Mouse (Mus musculus): Measurements from ENCODE around the gene Id4. TPM values are rescaled to one million over a fixed set of nuclear protein-coding genes. Genes with fewer than 3 reads are reported as not detected.
A peak's percentile ranks its signal among the peaks of the same experiment; 100 is the strongest.

The Id4 gene
- 83.4 and 133 TPM in 2 replicates for polyA plus RNA-seq (2015; fragmentation: Nextera tagmentation; extraction: Ambion mirVana)

GRCm38 (mm10) chr13:48260690-48261278, at the start of gene Id4:
Gene Id4 (plus strand): TSS chr13:48261228.
- Histone ChIP-seq H3K27ac (peak within 1 kb of the TSS; percentile 98), H3K27me3 (no peaks in the 10 kb centered on the region), H3K9me3 (replicated peaks) (no peaks in the 10 kb centered on the region), H3K4me1 (peaks cover 35% of the 10 kb centered on the region), H3K4me3 (peak within 1 kb of the TSS; percentile 96), H3K4me2 (peak within 1 kb of the TSS; percentile 75), H3K9ac (peak within 1 kb of the TSS; percentile 100), H3K36me3 (ENCODE audit: poor library complexity, severe bottlenecking) (no peaks in the 10 kb centered on the region)
- 1% methylated on average over 51 of the region's 52 CpGs for WGBS
- peak; percentile 97 for ATAC-seq

GRCm38 (mm10) chr13:48227136-48227535, 33.9 kb upstream of the Id4 start:
- WGBS, result 33% methylated on average over 8 of the region's 8 CpGs
- peak overlapping the region; percentile 51 for H3K4me2 ChIP-seq
- H3K4me3 ChIP-seq, result peak overlapping the region; percentile 44; the same call in 1 of the 2 replicates

GRCm38 (mm10) chr13:48227712-48228111, 33.3 kb upstream of the Id4 start:
- under 1% methylated on average over 30 of the region's 38 CpGs for WGBS
- H3K4me3 ChIP-seq, result peak overlapping the region; percentile 44
- H3K9me3 ChIP-seq (replicated peaks), result no peaks in the 10 kb centered on the region
- peak overlapping the region; percentile 67 for H3K4me2 ChIP-seq
- H3K4me1 ChIP-seq, result peaks cover 33% of the 10 kb centered on the region
- no peaks in the 10 kb centered on the region for H3K27me3 ChIP-seq
- H3K36me3 ChIP-seq (ENCODE audit: poor library complexity, severe bottlenecking), result no peaks in the 10 kb centered on the region
- H3K9ac ChIP-seq, result peak overlapping the region; percentile 68
- peak; percentile 97 for ATAC-seq
- peak overlapping the region; percentile 84 for H3K27ac ChIP-seq

More at GRCm38 (mm10) chr13:48227136-48227535, 33.9 kb upstream of the Id4 start:
- no peak for ATAC-seq
- Histone ChIP-seq H3K4me1 (peaks cover 33% of the 10 kb centered on the region), H3K27ac (peak overlapping the region; percentile 8; the same call in 1 of the 2 replicates), H3K9ac (no peak overlapping the region), H3K36me3 (ENCODE audit: poor library complexity, severe bottlenecking) (no peaks in the 10 kb centered on the region), H3K9me3 (replicated peaks) (no peaks in the 10 kb centered on the region), H3K27me3 (no peaks in the 10 kb centered on the region)

- peak overlapping the region; percentile 68 for H3K9ac ChIP-seq
- no peak for ATAC-seq
- peak overlapping the region; percentile 67 for H3K4me2 ChIP-seq
- H3K27me3 ChIP-seq, result no peaks in the 10 kb centered on the region
- H3K9me3 ChIP-seq (replicated peaks), result no peaks in the 10 kb centered on the region
- peak overlapping the region; percentile 44 for H3K4me3 ChIP-seq
- 7% methylated on average over 4 of the region's 4 CpGs for WGBS
- peak overlapping the region; percentile 84 for H3K27ac ChIP-seq
- no peaks in the 10 kb centered on the region for H3K36me3 ChIP-seq (ENCODE audit: poor library complexity, severe bottlenecking)
- H3K4me1 ChIP-seq, result peaks cover 33% of the 10 kb centered on the region
Observed at GRCm38 (mm10) chr13:48228114-48228513, 32.9 kb upstream of the Id4 start.

- WGBS, result 30% methylated on average over 6 of the region's 6 CpGs
- H3K4me2 ChIP-seq, result no peak overlapping the region
- peaks cover 33% of the 10 kb centered on the region for H3K4me1 ChIP-seq
- no peak overlapping the region for H3K9ac ChIP-seq
- H3K36me3 ChIP-seq (ENCODE audit: poor library complexity, severe bottlenecking), result no peaks in the 10 kb centered on the region
- peak overlapping the region; percentile 25; the same call in 1 of the 2 replicates for H3K27ac ChIP-seq
- no peaks in the 10 kb centered on the region for H3K27me3 ChIP-seq
- no peaks in the 10 kb centered on the region for H3K9me3 ChIP-seq (replicated peaks)
- ATAC-seq, result no peak
- no peak overlapping the region for H3K4me3 ChIP-seq
Observed at GRCm38 (mm10) chr13:48230996-48231395, 30.0 kb upstream of the Id4 start.

- H3K27me3 ChIP-seq, result no peaks in the 10 kb centered on the region
- H3K36me3 ChIP-seq (ENCODE audit: poor library complexity, severe bottlenecking), result no peaks in the 10 kb centered on the region
- no peak for ATAC-seq
- peaks cover 21% of the 10 kb centered on the region for H3K4me1 ChIP-seq
- no peaks in the 10 kb centered on the region for H3K9me3 ChIP-seq (replicated peaks)
- H3K4me2 ChIP-seq, result no peak overlapping the region
- H3K27ac ChIP-seq, result no peak overlapping the region
- 85% methylated on average over 4 of the region's 4 CpGs for WGBS
- no peak overlapping the region for H3K4me3 ChIP-seq
- H3K9ac ChIP-seq, result no peak overlapping the region
Observed at GRCm38 (mm10) chr13:48236436-48236835, 24.6 kb upstream of the Id4 start.

- no peak for ATAC-seq
- H3K9ac ChIP-seq, result no peak overlapping the region
- no peaks in the 10 kb centered on the region for H3K27me3 ChIP-seq
- no peak overlapping the region for H3K4me2 ChIP-seq
- peaks cover 18% of the 10 kb centered on the region; the same call in 1 of the 2 replicates for H3K4me1 ChIP-seq
- no peak overlapping the region for H3K4me3 ChIP-seq
- no peak overlapping the region for H3K27ac ChIP-seq
- H3K36me3 ChIP-seq (ENCODE audit: poor library complexity, severe bottlenecking), result no peaks in the 10 kb centered on the region
- H3K9me3 ChIP-seq (replicated peaks), result no peaks in the 10 kb centered on the region
- 72% methylated on average over 7 of the region's 7 CpGs for WGBS
Observed at GRCm38 (mm10) chr13:48236865-48237264, 24.2 kb upstream of the Id4 start.

- Histone ChIP-seq H3K9ac (no peak overlapping the region), H3K4me2 (no peak overlapping the region), H3K4me3 (no peak overlapping the region), H3K36me3 (ENCODE audit: poor library complexity, severe bottlenecking) (no peaks in the 10 kb centered on the region), H3K27ac (peak overlapping the region; percentile 10; the same call in 1 of the 2 replicates), H3K9me3 (replicated peaks) (no peaks in the 10 kb centered on the region), H3K4me1 (peaks cover 18% of the 10 kb centered on the region; the same call in 1 of the 2 replicates), H3K27me3 (no peaks in the 10 kb centered on the region)
- no peak for ATAC-seq
- WGBS, result 20% methylated on average over 4 of the region's 4 CpGs
Observed at GRCm38 (mm10) chr13:48237516-48237915, 23.5 kb upstream of the Id4 start.

- H3K27me3 ChIP-seq, result no peaks in the 10 kb centered on the region
- H3K4me1 ChIP-seq, result peaks cover 8% of the 10 kb centered on the region
- H3K9ac ChIP-seq, result no peak overlapping the region
- no peak overlapping the region for H3K4me3 ChIP-seq
- WGBS, result 13% methylated on average over 5 of the region's 5 CpGs
- no peak overlapping the region for H3K27ac ChIP-seq
- no peaks in the 10 kb centered on the region for H3K9me3 ChIP-seq (replicated peaks)
- no peaks in the 10 kb centered on the region for H3K36me3 ChIP-seq (ENCODE audit: poor library complexity, severe bottlenecking)
- no peak overlapping the region for H3K4me2 ChIP-seq
- ATAC-seq, result no peak
Observed at GRCm38 (mm10) chr13:48245235-48246012, 15.6 kb upstream of the Id4 start.

- peaks cover 12% of the 10 kb centered on the region for H3K9me3 ChIP-seq (replicated peaks)
- no peak overlapping the region for H3K4me2 ChIP-seq
- H3K4me1 ChIP-seq, result 0 out of 2 replicates have a peak, but pooled peaks cover 8% of the 10 kb centered on the region
- H3K27ac ChIP-seq, result no peak overlapping the region
- H3K9ac ChIP-seq, result no peak overlapping the region
- H3K4me3 ChIP-seq, result no peak overlapping the region
- ATAC-seq, result no peak
- 7% methylated on average over 2 of the region's 2 CpGs for WGBS
- H3K27me3 ChIP-seq, result no peaks in the 10 kb centered on the region
- no peaks in the 10 kb centered on the region for H3K36me3 ChIP-seq (ENCODE audit: poor library complexity, severe bottlenecking)
Observed at GRCm38 (mm10) chr13:48252559-48252958, 8.5 kb upstream of the Id4 start.

GRCm38 (mm10) chr13:48255026-48255425, 6.0 kb upstream of the Id4 start:
- H3K27me3 ChIP-seq, result no peaks in the 10 kb centered on the region
- H3K36me3 ChIP-seq (ENCODE audit: poor library complexity, severe bottlenecking), result no peaks in the 10 kb centered on the region
- no peak overlapping the region for H3K9ac ChIP-seq
- no peak for ATAC-seq
- H3K4me3 ChIP-seq, result no peak overlapping the region
- peaks cover 12% of the 10 kb centered on the region for H3K9me3 ChIP-seq (replicated peaks)
- 93% methylated on average over 8 of the region's 8 CpGs for WGBS
- peaks cover 21% of the 10 kb centered on the region for H3K4me1 ChIP-seq
- no peak overlapping the region for H3K4me2 ChIP-seq
- H3K27ac ChIP-seq, result no peak overlapping the region

Measured in forebrain, embryonic 13.5 days (tissue).